Mouse (Mus musculus) urinary bladder, postnatal 10 days (tissue): Measurements from ENCODE around the gene Olfr732.

Experiments
- DNase-seq: peaks from one replicate; pipeline ENCODE4 v3.0.0; 2022; ENCODE audit warnings: low spot score

Olfr732 gene

GRCm38 (mm10) chr14:50284106-50284505 is at the start of gene Olfr732:
Olfr732 (minus strand) TSS chr14:50284206.
- DNase-seq, result no peak

- DNase-seq, result no peak
Measured at GRCm38 (mm10) chr14:50326661-50327060, 42.7 kb upstream of the Olfr732 start, which contains the start of gene Olfr734. Olfr734 (minus strand) TSS chr14:50326761.

GRCm38 (mm10) chr14:50301422-50301821 is 17.4 kb upstream of the Olfr732 start, which contains the start of gene Olfr733:
Olfr733 (minus strand) TSS chr14:50301522.
- no peak for DNase-seq

GRCm38 (mm10) chr14:50241766-50242165 is 42.2 kb downstream of the Olfr732 start, which contains the start of gene Olfr731:
Olfr731 (minus strand) TSS chr14:50241866.
- DNase-seq, result no peak
